Mouse (Mus musculus) lung, embryonic 14.5 days (tissue): ENCODE measurements around the gene Snx29. TPM values are rescaled to one million over a fixed set of nuclear protein-coding genes. Genes with fewer than 3 reads are reported as not detected.

ENCODE experiments used
- ATAC-seq: fragments of 200-750 bp; cut with Nextera tagmentation; 2 replicates; pipeline ENCODE4 v1.8.0; 2017; ENCODE audit warnings: mild to moderate bottlenecking, moderate TSS enrichment, moderate library complexity; ENCODE audit not compliant: insufficient read depth
- DNase-seq: peaks from one replicate; pipeline ENCODE4 v3.0.0-alpha.2; 2015
- H3K27ac ChIP-seq: fragments of 300-500 bp; sonication (generic); 2 replicates; pipeline ENCODE4 v1.5.1; 2014; ENCODE audit warnings: low read depth, mild to moderate bottlenecking, moderate library complexity
- H3K27me3 ChIP-seq: fragments of 300-500 bp; sonication (generic); 2 replicates; pipeline ENCODE4 v1.6.1; 2014; ENCODE audit warnings: low read length, control low read depth; ENCODE audit not compliant: insufficient read depth
- H3K36me3 ChIP-seq: fragments of 300-500 bp; sonication (generic); 2 replicates; pipeline ENCODE4 v1.6.1; 2014; ENCODE audit warnings: control low read depth; ENCODE audit not compliant: insufficient read depth
- H3K4me1 ChIP-seq: fragments of 300-500 bp; sonication (generic); 2 replicates; pipeline ENCODE4 v1.6.1; 2014; ENCODE audit warnings: antibody characterized with exemption, control low read depth; ENCODE audit not compliant: insufficient read depth
- H3K4me2 ChIP-seq: fragments of 300-500 bp; sonication (generic); 2 replicates; pipeline ENCODE4 v1.6.1; 2014; ENCODE audit warnings: mild to moderate bottlenecking
- H3K4me3 ChIP-seq: fragments of 300-500 bp; sonication (generic); 2 replicates; pipeline ENCODE4 v1.5.1; 2014; ENCODE audit warnings: low read depth, low read length
- H3K9ac ChIP-seq: fragments of 300-500 bp; sonication (generic); 2 replicates; pipeline ENCODE4 v1.6.1; 2014
- H3K9me3 ChIP-seq: fragments of 300-500 bp; sonication (generic); 2 replicates; pipeline ENCODE4 v1.6.1; 2016; ENCODE audit warnings: low read depth, low read length, control low read depth
- CTCF ChIP-seq: IDR thresholded peaks from 2 replicates; pipeline ENCODE4 v1.5.1; 2016; ENCODE audit warnings: antibody characterized with exemption, low read depth
- WGBS: fragments of 180-500 bp; shearing (Covaris S2); extraction: QIAGEN DNeasy Blood & Tissue Kit; methylation state at CpG from one replicate; pipeline ENCODE4 v1.1.7; 2014; 5-methylcytosine and 5-hydroxymethylcytosine counted together
- polyA plus RNA-seq: library from polyadenylated mRNA; unstranded; fragments of >200 nt; fragmentation: Nextera tagmentation; extraction: Ambion mirVana; gene quantifications from 2 replicates; pipeline ENCODE4 v1.2.1, GENCODE M21; 2014

The Snx29 gene
- polyA plus RNA-seq, 1 experiment from 2014 or later = 10.3 TPM

DNA sequence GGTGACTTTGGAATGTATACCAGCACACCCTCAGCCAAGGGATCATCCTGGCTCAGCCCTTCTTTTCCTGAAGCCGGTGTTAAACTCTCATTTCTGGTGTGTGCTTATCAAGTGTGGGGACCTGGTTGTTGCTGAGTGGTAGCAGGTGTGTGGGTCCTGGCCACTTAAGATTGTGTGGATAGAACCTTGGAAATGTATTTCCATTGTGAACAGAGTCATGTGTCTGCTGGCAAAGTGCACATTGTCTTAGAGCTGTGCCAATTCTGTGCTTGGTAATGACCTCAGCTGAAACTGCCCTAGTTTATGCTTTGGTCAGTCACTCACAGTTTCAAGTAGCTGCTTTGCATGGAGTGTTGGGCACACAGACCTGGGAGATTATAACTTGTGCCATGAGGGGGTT, 316.0 kb downstream of the Snx29 start:
- Histone ChIP-seq H3K36me3 (no peaks in the 10 kb centered on the region), H3K4me2 (no peak overlapping the region), H3K27me3 (no peaks in the 10 kb centered on the region), H3K27ac (no peak overlapping the region), H3K4me1 (peaks cover 10% of the 10 kb centered on the region; the same call in 1 of the 2 replicates), H3K9ac (no peak overlapping the region), H3K9me3 (no peaks in the 10 kb centered on the region), H3K4me3 (no peak overlapping the region)
- DNase-seq = no peak
- no peak for ATAC-seq
- 54% methylated on average over 1 of the region's 1 CpGs for WGBS
- TF ChIP-seq CTCF = no peak

DNA sequence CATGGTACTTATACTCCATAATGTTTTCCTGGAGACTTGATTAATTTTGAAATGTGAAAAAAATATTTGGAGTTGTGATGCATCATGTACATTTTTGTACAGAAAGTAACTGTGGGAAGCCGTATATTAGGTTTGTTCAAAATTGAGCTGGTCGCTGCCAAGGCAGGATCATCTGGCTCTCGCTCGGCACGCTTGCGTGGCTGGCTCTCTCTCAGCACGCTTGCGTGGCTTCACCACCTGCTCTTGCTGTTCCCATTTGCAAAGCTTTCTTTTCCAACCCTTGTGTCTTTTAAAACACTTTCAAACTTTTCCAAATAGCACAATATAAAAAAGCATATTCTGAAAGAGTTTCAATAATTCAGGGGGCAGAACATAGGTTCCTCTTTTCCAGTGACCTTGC, 317.2 kb downstream of the Snx29 start:
- DNase-seq (no peak), ATAC-seq (no peak)
- Histone ChIP-seq H3K4me1 (peaks cover 10% of the 10 kb centered on the region; the same call in 1 of the 2 replicates), H3K4me3 (no peak overlapping the region), H3K9ac (no peak overlapping the region), H3K27ac (no peak overlapping the region), H3K4me2 (no peak overlapping the region), H3K9me3 (no peaks in the 10 kb centered on the region), H3K27me3 (no peaks in the 10 kb centered on the region), H3K36me3 (no peaks in the 10 kb centered on the region)
- TF ChIP-seq CTCF = no peak
- WGBS = 89% methylated on average over 8 of the region's 8 CpGs

DNA sequence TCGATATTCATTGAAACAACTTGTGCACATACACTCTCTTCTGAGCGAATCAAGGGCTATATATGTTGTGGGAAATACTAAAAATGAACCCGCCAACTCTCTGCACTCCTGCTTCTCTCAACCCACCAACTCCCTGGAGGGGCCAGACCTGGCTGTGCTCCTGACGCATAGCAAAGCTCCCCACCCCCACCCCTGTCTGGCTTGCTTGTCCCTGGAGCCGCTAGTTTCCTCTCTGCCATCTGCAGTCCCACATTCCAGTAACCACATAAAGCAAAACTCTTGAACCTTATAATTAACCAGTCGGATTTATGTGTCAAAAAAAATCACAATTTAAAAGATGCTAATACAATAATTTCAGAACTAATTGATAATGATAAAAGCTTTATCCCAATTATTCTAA, 320.9 kb downstream of the Snx29 start:
- H3K27me3 ChIP-seq = no peaks in the 10 kb centered on the region
- H3K4me1 ChIP-seq = no peaks in the 10 kb centered on the region
- H3K9ac ChIP-seq = no peak overlapping the region
- DNase-seq = no peak
- ATAC-seq = no peak
- no peak overlapping the region for H3K4me2 ChIP-seq
- 51% methylated on average over 6 of the region's 6 CpGs for WGBS
- no peak overlapping the region for H3K27ac ChIP-seq
- TF ChIP-seq CTCF = no peak
- no peaks in the 10 kb centered on the region for H3K36me3 ChIP-seq
- no peaks in the 10 kb centered on the region for H3K9me3 ChIP-seq
- no peak overlapping the region for H3K4me3 ChIP-seq

DNA sequence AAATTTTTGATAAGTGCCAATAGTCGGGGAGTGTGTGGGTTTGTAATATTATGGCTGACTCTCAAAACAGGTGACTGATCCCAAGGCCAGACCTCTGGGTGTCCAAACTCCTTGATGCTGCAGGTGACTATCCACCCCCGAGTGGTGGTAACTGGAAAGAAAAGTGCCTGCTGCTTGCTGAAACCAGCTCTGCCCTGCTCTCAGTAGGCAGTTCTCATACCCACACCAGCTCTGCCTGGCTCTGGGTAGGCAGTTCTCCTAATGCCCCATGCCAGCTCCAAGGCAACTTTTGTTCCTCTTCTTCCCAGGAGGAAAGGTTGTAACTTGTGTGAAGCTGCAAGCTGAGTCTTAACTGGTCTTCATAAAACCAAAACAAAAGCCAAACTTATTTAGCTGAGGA, 321.7 kb downstream of the Snx29 start:
- WGBS = 61% methylated on average over 2 of the region's 2 CpGs
- H3K36me3 ChIP-seq = no peaks in the 10 kb centered on the region
- no peaks in the 10 kb centered on the region for H3K27me3 ChIP-seq
- H3K9me3 ChIP-seq = no peaks in the 10 kb centered on the region
- ATAC-seq (no peak), DNase-seq (no peak)
- no peak for TF ChIP-seq CTCF
- no peaks in the 10 kb centered on the region for H3K4me1 ChIP-seq
- no peak overlapping the region for H3K4me2 ChIP-seq
- no peak overlapping the region for H3K4me3 ChIP-seq
- no peak overlapping the region for H3K9ac ChIP-seq
- H3K27ac ChIP-seq = no peak overlapping the region

DNA sequence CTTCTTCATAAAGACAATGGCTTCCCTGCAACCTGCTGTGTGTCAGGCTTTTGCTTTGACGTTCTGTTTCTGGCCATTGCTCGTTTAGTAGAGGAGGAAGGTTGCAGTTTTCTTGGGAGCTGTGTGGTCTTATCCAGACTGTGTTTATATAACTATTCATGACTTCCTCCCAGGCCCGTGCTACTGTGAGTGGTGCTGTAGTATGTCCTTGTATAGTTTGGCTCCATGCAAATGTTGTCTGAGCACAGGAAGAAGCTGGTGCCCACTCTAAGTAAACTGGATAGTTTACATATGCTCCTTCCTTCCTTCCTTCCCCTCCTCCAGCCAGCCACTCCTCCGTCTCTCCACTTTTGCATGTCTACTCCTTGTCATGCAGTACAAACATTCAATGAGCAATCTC, 323.0 kb downstream of the Snx29 start:
- H3K4me1 ChIP-seq = no peaks in the 10 kb centered on the region
- no peak overlapping the region; the same call in 1 of the 2 replicates for H3K27ac ChIP-seq
- H3K9me3 ChIP-seq = no peaks in the 10 kb centered on the region
- WGBS = 5% methylated on average over 4 of the region's 4 CpGs
- H3K36me3 ChIP-seq = no peaks in the 10 kb centered on the region
- H3K4me3 ChIP-seq = no peak overlapping the region
- H3K27me3 ChIP-seq = no peaks in the 10 kb centered on the region
- H3K4me2 ChIP-seq = no peak overlapping the region
- DNase-seq (peak; percentile 67), ATAC-seq (peak; percentile 92)
- no peak for TF ChIP-seq CTCF
- no peak overlapping the region for H3K9ac ChIP-seq

DNA sequence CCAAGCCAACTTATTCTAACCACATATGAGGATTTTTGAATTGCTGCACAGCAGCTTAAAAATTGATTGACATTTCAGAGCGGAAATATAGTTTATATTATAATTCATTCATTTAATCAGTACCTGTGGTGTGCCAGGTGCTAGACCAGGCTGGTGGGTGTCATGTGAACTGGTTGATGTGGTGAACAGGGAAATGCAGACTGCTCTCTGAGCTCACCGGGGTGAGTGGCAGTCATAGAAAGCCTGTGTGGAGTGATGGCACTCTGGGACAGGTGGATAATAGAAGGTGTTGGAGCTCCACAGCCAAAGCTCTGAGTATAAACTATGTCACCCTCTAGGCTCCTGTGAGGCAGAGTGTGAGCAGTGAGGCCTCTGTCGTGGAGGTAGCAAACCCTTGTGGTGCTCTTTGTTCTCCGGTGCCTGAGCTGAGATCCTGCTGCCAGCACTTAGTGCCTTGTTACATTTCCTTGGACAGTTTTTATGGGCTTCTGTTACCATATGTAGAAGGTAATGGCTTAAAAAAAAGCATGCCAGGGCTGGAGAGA, 324.1 kb downstream of the Snx29 start:
- H3K4me2 ChIP-seq = no peak overlapping the region
- ATAC-seq (no peak), DNase-seq (no peak)
- H3K27ac ChIP-seq = no peak overlapping the region
- WGBS = 73% methylated on average over 4 of the region's 4 CpGs
- no peak for TF ChIP-seq CTCF
- H3K36me3 ChIP-seq = no peaks in the 10 kb centered on the region
- no peak overlapping the region for H3K9ac ChIP-seq
- no peaks in the 10 kb centered on the region for H3K9me3 ChIP-seq
- no peak overlapping the region for H3K4me3 ChIP-seq
- H3K4me1 ChIP-seq = no peaks in the 10 kb centered on the region
- no peaks in the 10 kb centered on the region for H3K27me3 ChIP-seq

DNA sequence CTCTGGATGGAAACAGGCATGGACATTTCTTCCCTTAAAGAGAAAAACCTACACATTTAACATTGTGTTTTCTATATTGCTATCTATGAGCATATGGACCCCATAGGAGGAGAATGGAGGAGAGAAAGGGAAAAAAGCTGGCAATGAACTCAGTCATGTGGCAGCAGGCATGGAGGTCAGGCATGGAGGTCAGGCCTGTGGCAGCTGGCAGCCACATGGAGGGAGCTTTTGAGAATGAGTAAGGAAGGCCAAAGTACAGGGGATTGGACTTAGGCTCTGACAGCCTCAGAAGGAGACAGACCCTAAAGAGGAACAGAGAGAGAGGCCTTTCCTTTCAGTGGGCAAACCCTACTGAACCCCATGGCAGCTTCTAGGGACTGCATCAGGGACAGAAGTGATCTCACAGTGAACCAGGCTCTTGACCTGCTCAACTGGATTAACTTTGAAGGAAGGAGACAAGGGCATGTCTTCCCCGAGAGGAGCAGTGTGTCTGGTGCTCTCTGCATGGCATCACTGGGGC, 325.5 kb downstream of the Snx29 start:
- Histone ChIP-seq H3K9me3 (no peaks in the 10 kb centered on the region), H3K4me1 (no peaks in the 10 kb centered on the region), H3K4me3 (no peak overlapping the region), H3K4me2 (no peak overlapping the region), H3K27me3 (no peaks in the 10 kb centered on the region), H3K9ac (no peak overlapping the region), H3K36me3 (no peaks in the 10 kb centered on the region), H3K27ac (no peak overlapping the region)
- WGBS = 94% methylated on average over 1 of the region's 1 CpGs
- no peak for DNase-seq
- TF ChIP-seq CTCF = no peak
- no peak for ATAC-seq
